Mouse (Mus musculus): ENCODE measurements around the gene A930017K11Rik. TPM values are rescaled to one million over a fixed set of nuclear protein-coding genes. Genes with fewer than 3 reads are reported as not detected.

A930017K11Rik gene
- polyA plus RNA-seq (2017; shearing (Covaris generic)), result not detected

DNA sequence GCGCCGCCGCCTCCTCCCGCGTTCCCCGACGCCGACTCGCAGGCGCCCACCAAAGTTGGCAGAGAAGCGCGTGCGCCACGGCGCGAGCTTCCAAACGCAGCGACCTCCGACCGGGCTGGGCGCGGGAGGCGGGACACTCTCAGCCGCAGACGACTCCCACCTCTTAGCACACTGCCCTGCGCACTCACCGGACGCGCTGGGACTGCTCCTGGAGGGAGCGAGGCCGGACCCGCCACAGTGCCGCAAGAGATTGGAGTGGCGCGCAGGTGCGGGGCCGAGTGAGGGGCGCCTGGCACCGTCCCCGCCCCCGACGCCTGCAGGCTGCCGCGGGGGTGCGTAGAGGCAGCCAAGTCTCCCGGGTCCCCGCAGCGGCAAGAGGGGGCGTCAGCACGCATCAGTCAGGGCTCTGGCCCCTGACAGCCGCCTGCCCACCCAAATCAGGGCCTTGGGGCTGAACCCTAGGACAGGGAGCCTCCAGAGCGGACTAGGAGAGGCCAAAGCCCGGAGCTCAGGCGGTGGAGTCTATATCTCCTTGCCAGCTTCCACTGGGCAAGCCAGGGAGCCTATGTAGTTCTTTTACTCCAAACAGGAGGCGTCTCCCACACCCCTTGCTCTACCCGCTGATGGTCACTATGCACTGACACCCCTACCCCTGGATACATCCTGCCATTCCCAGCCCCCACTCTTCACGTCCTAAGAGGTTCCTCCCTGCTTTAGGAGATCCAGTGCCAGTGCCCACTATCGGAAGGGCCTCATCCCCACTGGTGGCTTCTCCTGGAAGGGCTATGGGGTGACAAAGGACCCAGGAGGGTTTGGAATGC lies at the start of gene A930017K11Rik:
A930017K11Rik (minus strand) TSS at position 763 of the 821 bp plus-strand sequence.

DNA sequence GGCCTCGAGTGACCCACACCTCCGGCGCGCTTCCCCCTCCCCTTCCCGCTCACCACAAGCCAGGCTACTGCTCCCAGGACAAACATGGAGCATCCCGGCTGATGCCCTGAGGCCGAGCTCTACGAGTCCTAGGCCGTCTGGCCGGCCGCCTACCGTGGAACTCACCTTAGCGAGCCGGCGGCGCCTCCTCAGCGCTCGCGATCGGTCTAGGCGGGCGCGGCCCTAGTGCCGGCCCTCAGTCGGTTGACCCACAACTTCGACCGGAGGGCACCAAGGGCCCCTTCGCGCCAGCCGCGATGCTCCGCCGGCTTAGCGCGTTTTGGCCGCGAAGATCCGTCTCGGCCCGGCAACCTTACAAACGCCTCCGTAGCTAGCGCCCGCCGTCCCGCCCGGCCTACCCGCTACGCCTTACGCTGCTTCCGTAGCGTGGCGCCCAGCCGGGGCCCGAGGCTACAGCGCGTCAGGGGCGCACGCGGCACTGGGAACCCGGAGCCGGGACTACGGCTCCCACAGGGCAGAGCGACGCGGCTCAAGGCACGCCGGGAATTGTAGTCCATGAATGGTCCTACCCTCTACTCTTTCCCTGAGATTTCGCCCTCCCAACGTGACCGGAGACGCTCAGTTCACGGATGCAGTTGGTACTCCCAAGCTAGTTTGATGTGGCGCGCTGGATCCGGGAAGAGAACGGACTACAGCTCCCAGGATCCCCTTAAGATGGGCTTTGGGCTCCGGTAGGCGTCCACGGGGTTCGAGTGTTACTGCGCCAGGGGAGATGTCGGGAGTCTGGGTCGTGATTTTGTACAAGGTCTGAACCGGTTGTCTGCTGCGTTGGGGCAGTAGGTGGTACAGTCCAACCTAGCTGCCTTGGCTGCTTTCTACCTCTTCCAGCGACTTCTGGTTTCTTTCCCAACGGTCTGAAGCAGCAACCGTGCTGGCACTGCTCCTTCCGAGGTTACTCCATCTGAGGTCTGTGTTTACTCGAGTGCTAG lies 33.2 kb upstream of the A930017K11Rik start, which contains the start of gene Capn15:
Capn15 (minus strand) TSS at position 491 of the 989 bp plus-strand sequence.

DNA sequence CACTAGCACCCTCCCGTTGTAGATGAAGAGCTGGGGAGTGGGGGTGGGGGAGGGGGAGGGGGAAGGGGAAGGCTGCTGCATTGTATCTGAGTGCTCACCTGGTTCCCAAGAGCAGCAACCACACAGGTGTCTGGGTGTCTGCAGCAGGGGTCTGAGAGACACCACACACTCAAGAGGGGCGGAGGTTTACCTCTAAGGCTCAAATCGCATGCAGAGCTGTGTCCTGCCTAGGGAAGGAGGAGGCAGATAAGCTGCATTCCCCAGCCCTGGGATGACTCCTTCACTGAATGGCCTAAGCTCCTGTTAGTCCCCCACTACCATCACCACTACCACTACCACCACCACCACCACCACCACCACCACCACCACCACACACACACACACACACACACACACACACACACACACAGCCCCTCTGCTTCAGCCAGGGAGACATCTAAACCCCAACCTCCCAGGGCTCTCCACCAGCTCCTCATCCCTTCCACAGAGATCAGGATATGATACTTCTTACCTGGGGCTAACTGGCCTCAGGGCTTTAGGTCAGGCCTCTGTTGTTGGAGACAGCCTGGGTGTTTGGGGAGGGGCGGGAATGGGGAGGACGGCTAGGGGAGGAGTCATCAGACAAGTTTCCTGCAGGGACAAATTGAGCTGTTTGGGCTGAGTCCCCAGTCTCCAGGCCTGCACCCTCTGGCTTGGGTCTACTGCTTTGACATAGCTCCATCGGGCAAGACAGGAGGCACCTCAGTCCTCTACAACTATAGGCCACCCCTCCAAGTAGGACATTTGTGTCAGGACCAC lies 7.8 kb downstream of the A930017K11Rik start, which contains the start of the genes Pigq and Nhlrc4:
Pigq (minus strand) TSS at position 571 of the 798 bp plus-strand sequence.
Nhlrc4 (minus strand) TSS at position 596 of the 798 bp plus-strand sequence.

DNA sequence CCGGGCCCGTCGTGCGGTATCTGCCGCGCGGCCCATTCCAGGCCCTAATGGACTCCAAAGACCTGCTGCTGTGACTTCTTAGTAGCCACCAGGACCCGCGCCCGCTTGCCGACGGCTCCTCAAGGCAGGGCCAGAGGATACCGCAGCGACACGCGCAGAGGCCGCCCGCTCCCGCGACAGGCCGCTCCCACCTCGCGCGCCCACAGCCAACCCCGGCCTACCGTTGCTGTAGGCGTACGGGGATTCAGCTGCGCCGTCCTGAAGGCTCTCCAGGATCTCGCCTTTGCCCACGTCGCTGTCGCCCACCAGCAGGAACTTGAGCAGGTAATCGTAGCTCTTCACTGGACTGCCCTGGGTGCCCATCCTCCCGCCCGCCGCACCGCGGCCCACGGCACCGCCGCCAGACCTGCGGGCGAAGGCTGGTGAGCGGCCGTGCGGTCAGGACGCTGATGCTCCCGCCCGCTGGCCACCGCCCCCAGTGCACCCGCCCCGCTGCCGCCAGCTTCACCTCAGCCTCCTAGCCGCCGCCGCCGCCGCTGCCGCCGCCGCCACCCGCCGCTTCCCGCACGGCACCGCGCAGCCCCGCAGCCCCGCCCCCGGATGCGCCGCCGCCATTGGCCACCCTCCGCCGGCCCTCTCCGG lies 33.1 kb downstream of the A930017K11Rik start, which contains the start of gene Rab40c:
Rab40c (minus strand) TSS at position 584 of the 642 bp plus-strand sequence.

Other genes with a start within 250 kb of the A930017K11Rik start
- gene Gng13, start 235.4 kb downstream of the A930017K11Rik start, polyA plus RNA-seq (2017; shearing (Covaris generic)), result not detected
- 6.7 TPM for gene Chtf18, start 225.1 kb downstream of the A930017K11Rik start, polyA plus RNA-seq (2017; shearing (Covaris generic))
- 19.7 TPM for gene Rpusd1, start 224.9 kb downstream of the A930017K11Rik start, polyA plus RNA-seq (2017; shearing (Covaris generic))
- 0.17 TPM for gene Mslnl, start 216.5 kb downstream of the A930017K11Rik start, polyA plus RNA-seq (2017; shearing (Covaris generic))
- gene Msln, start 198.2 kb downstream of the A930017K11Rik start, polyA plus RNA-seq (2017; shearing (Covaris generic)), result not detected
- gene Narfl, start 178.8 kb downstream of the A930017K11Rik start, polyA plus RNA-seq (2017; shearing (Covaris generic)), result 28.0 TPM
- gene Haghl, start 166.9 kb downstream of the A930017K11Rik start, polyA plus RNA-seq (2017; shearing (Covaris generic)), result 38.4 TPM
- 0.83 TPM for gene Ccdc78, start 166.0 kb downstream of the A930017K11Rik start, polyA plus RNA-seq (2017; shearing (Covaris generic))
- 245 TPM for gene Fam173a, start 159.7 kb downstream of the A930017K11Rik start, polyA plus RNA-seq (2017; shearing (Covaris generic))
- gene AC134908.4, start 156.9 kb downstream of the A930017K11Rik start, polyA plus RNA-seq (2017; shearing (Covaris generic)), result not detected
- 9.6 TPM for gene Metrn, start 155.4 kb downstream of the A930017K11Rik start, polyA plus RNA-seq (2017; shearing (Covaris generic))
- gene Fbxl16, start 143.5 kb downstream of the A930017K11Rik start, polyA plus RNA-seq (2017; shearing (Covaris generic)), result not detected
- 45.9 TPM for gene Wdr24, start 128.9 kb downstream of the A930017K11Rik start, polyA plus RNA-seq (2017; shearing (Covaris generic))
- 42.2 TPM for gene Jmjd8, start 123.7 kb downstream of the A930017K11Rik start, polyA plus RNA-seq (2017; shearing (Covaris generic))
- 91.2 TPM for gene Stub1, start 119.2 kb downstream of the A930017K11Rik start, polyA plus RNA-seq (2017; shearing (Covaris generic))
- gene Rhbdl1, start 115.3 kb downstream of the A930017K11Rik start, polyA plus RNA-seq (2017; shearing (Covaris generic)), result 0.57 TPM
- 0.75 TPM for gene Gm20683, start 110.8 kb downstream of the A930017K11Rik start, polyA plus RNA-seq (2017; shearing (Covaris generic))
- 50.2 TPM for gene Rhot2, start 107.7 kb downstream of the A930017K11Rik start, polyA plus RNA-seq (2017; shearing (Covaris generic))
- gene Wdr90, start 91.1 kb downstream of the A930017K11Rik start, polyA plus RNA-seq (2017; shearing (Covaris generic)), result 7.3 TPM
- 5.7 TPM for gene Mcrip2, start 83.8 kb downstream of the A930017K11Rik start, polyA plus RNA-seq (2017; shearing (Covaris generic))
- 95.5 TPM for gene Mettl26, start 77.5 kb downstream of the A930017K11Rik start, polyA plus RNA-seq (2017; shearing (Covaris generic))
- gene Wfikkn1, start 71.7 kb downstream of the A930017K11Rik start, polyA plus RNA-seq (2017; shearing (Covaris generic)), result 1.0 TPM
- gene Rab40c, start 32.8 kb downstream of the A930017K11Rik start, polyA plus RNA-seq (2017; shearing (Covaris generic)), result 5.1 TPM
- gene Pigq, start 7.6 kb downstream of the A930017K11Rik start, polyA plus RNA-seq (2017; shearing (Covaris generic)), result 71.1 TPM
- not detected for gene Nhlrc4, start 7.6 kb downstream of the A930017K11Rik start, polyA plus RNA-seq (2017; shearing (Covaris generic))
- 22.0 TPM for gene Capn15, start 33.2 kb upstream of the A930017K11Rik start, polyA plus RNA-seq (2017; shearing (Covaris generic))
- gene Rab11fip3, start 117.0 kb upstream of the A930017K11Rik start, polyA plus RNA-seq (2017; shearing (Covaris generic)), result 2.0 TPM
- gene Decr2, start 137.8 kb upstream of the A930017K11Rik start, polyA plus RNA-seq (2017; shearing (Covaris generic)), result 37.5 TPM
- 0.89 TPM for gene Nme4, start 143.0 kb upstream of the A930017K11Rik start, polyA plus RNA-seq (2017; shearing (Covaris generic))
- gene Tmem8, start 160.7 kb upstream of the A930017K11Rik start, polyA plus RNA-seq (2017; shearing (Covaris generic)), result 4.4 TPM
- 82.4 TPM for gene Mrpl28, start 170.9 kb upstream of the A930017K11Rik start, polyA plus RNA-seq (2017; shearing (Covaris generic))
- gene Axin1, start 186.1 kb upstream of the A930017K11Rik start, polyA plus RNA-seq (2017; shearing (Covaris generic)), result 7.7 TPM
- gene Pdia2, start 246.5 kb upstream of the A930017K11Rik start, polyA plus RNA-seq (2017; shearing (Covaris generic)), result not detected

All from activated CD4-positive, CD25-positive, alpha-beta regulatory T cell, adult 9 weeks (primary cell).